Mouse (Mus musculus) c-Kit-positive CD71-positive TER-119-negative erythroid progenitor cells, embryonic 14.5 days (primary cell): ENCODE data around the gene Gm11757.
"Not testable (repeated sequence)": the region's sequence is repeated elsewhere in the genome, so short reads cannot be mapped to it uniquely, and the experiment has no call there.

Experiments
- DNase-seq: peaks from one replicate; pipeline ENCODE4 v3.0.0-alpha.2; 2013; ENCODE audit warnings: low read depth

Gm11757 gene

GRCm38 (mm10) chr4:73891012-73891411, at the start of gene Gm11757:
Gm11757 (minus strand) TSS chr4:73891112.
- DNase-seq = not testable (repeated sequence)

GRCm38 (mm10) chr4:73920660-73921059, 29.7 kb upstream of the Gm11757 start, which contains the start of gene Gm11756:
Gm11756 (minus strand) TSS chr4:73920760.
- DNase-seq = not testable (repeated sequence)

GRCm38 (mm10) chr4:73905853-73906252, 14.9 kb upstream of the Gm11757 start, which contains the start of gene Gm13871:
Gm13871 (minus strand) TSS chr4:73905953.
- not testable (repeated sequence) for DNase-seq

GRCm38 (mm10) chr4:73876166-73876565, 14.7 kb downstream of the Gm11757 start, which contains the start of gene Gm11758:
Gm11758 (minus strand) TSS chr4:73876266.
- DNase-seq = not testable (repeated sequence)
